Mouse (Mus musculus): ENCODE measurements around the gene Gm16223.

Gm16223 gene

DNA sequence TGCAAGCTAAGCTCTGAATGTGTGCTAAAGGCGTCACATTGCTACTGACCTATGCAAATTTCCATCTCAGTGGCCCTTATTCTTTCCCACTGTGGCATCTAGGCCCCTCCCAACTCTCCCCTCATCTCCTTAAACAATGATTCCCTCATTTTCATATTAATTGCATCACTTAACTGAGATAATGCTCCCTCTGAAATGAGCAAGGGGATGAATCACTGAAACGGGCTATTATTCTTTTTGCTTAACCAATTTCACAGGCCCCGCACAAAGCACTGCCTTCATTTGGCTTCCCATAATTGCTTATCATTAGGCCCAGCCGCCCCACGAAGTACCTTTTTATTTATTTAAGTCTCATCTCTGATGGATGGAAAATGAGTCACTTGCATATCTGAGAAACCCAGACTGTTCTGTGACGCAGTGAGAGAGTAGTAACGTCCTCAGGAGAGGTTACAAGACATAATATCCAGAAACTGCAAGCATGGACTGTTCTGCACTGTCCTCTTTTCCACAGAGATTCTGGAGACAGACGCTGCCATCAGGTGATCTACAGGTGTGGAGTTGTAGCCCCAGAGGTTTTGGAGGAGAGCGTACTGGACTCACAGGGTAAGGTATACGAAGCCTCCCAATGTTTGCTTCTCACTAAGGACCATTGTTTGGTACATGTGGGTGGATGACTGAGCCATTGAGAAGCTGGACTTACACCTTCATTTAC is at the start of gene Gm16223:
Gene Gm16223 (plus strand): TSS at position 485 of the 712 bp plus-strand sequence.
- no peak for DNase-seq (ENCODE audit: low spot score in 2 of 2)

DNA sequence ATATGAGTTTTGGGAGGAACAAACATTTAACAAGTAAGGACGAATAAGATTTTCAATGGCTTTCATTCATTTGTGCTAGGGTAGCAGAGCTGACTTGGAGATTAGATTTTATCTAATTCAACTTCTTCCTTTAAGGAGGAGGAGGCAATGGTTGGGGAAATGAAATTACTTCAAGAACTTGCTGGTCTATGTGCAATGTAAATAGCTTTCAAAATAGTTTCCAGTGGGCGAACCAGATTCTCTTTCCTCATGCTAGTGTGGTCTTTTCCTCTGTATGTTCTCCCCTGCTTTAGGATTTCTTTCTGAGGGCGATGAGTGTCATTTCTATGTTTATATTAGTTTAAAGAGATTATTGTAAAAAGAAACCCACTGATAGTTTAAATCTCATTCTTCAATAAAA is 45.7 kb upstream of the Gm16223 start:
- DNase-seq (ENCODE audit: low spot score in 2 of 2) = no peak

- no peak for DNase-seq (ENCODE audit: low spot score in 2 of 2)
Measured at GRCm38 (mm10) chr5:42023521-42023920, 44.2 kb upstream of the Gm16223 start.

DNA sequence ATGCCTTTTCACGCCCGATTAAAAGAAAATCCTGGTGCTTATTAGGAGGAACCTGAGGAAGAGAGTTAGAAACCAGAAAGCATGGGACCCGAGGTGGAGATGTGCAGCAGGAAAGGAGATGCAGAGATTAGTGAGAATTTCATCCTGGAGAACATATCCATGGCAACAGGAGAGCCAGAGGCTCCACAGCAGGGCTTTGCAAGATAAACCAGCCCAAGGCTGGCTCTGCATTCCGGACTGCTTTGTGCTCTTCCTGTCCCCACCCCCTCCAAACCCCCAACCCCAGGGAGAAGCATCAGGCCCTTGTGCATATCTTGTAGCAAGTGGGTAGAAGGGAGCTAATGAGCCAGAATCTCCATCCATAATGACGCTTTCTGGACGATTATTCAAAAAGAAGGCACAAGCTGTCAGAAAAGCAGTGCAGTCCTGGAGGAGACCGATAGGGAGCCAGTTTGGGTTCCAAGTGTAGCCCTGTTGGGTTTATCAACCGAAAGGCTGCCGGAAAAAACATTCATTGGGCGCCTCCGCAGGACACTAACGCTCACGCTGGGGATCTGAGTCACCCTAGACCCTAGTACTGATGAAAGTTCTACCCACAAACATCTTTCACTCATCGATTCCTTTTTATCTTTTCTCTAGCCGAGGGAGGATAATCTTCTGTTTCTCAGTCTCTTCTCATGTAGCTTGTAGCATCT is 31.2 kb upstream of the Gm16223 start:
- DNase-seq (ENCODE audit: low spot score in 2 of 2) = no peak

DNA sequence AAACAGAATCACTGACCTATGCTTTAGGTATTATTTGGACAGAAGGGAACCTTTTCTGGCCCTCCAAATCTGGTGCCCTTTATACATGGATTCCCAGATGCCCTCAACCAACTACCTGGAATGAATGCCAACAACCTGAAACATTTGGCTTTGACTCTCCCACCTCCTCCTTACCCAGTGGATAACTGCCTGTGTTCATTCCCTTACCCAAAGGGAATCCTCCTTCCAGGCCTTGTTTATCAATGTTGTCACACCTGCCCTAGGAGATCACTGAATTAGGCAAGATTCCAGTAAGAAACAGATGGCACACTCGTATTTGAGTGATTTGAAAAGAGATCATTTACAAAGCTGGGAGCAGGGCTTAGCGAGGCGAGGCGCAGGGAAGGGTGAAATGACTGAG is 13.1 kb upstream of the Gm16223 start:
- DNase-seq (ENCODE audit: low spot score in 2 of 2) = no peak

DNA sequence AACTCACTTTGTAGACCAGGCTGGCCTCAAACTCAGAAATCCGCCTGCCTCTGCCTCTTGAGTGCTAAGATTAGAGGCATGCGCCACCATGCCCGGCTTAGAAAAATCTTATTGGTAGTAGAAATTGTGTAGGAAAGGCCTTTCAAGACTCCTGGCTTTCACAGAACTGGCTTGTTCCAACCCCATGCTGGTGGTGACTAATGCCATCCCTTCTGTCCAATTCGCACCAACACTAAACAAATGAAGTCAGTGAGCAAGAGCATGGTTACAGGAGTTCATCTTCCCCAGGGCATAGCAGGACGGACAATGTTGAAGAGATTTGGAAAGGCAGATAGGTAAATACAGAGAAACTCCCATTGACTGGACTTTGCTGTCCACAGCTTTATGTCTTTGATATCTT is 12.6 kb upstream of the Gm16223 start:
- DNase-seq (ENCODE audit: low spot score in 2 of 2) = no peak

DNA sequence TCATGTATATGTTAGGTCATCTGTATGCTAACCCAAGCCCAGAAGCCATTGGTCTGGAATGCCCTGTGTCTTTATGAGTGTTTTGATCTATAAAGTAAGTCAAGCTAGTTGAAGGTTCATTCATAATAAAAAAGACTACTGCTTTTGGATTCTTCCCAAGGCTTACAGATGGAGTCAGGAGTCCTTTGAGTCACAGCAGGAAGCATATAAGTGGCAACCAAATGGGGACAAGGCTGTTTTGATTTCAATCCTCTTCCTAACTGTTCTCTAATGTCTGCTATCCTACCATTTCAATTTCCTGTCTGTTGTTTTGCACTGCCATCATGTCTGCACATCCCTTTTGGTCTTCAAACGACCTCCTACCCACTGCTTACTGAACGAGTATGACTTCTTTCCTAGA is 2.7 kb upstream of the Gm16223 start:
- DNase-seq (ENCODE audit: low spot score in 2 of 2) = no peak

GRCm38 (mm10) chr5:42067075-42067474 is 685 bp upstream of the Gm16223 start:
- no peak for DNase-seq (ENCODE audit: low spot score in 2 of 2)

DNA sequence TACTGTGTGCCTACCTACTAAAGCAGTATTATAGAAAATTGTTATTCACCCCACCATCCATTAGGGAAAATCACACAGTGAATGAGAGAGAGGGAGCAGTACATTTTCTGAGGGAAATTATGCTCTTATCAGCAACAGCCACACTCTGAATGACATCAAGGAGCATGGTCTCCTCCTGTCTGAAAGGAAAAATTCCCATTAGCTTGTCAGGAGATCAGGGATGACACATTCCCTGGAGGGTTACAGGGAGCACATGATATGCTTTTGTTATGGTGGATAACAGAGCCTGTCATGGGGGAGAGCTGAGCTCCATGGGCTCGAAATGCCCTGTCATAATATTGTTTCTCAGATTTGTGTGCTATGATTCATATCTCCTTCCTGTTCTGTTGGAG is 424 bp downstream of the Gm16223 start:
- DNase-seq (ENCODE audit: low spot score in 2 of 2) = no peak

GRCm38 (mm10) chr5:42116586-42117346 is 49.0 kb downstream of the Gm16223 start:
- no peak for DNase-seq (ENCODE audit: low spot score in 2 of 2)

- no peak for DNase-seq (ENCODE audit: low spot score in 2 of 2)
Measured at GRCm38 (mm10) chr5:42125562-42125961, 57.8 kb downstream of the Gm16223 start.

DNA sequence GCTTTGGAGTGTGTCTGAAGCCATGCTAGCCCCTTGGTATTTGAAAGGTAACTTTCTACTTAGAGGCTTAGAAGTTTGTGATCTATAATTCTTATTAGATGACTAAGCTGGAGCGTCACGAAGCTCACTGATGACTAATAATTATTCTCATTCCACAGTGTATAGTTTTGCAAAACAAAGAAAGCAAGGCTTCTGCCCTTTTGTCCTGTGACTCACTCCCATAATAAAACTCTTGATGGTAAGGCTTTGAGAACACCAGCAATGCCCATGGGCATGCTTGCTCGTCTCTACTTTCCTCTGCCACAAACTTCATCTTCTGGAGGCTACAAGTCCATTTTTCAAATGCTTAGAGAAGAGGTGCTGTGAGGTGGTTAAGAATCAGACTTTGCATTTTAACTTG is 87.9 kb downstream of the Gm16223 start:
- DNase-seq (ENCODE audit: low spot score in 2 of 2) = no peak

- no peak for DNase-seq (ENCODE audit: low spot score in 2 of 2)
Measured at GRCm38 (mm10) chr5:42164731-42165130, 97.0 kb downstream of the Gm16223 start.

DNA sequence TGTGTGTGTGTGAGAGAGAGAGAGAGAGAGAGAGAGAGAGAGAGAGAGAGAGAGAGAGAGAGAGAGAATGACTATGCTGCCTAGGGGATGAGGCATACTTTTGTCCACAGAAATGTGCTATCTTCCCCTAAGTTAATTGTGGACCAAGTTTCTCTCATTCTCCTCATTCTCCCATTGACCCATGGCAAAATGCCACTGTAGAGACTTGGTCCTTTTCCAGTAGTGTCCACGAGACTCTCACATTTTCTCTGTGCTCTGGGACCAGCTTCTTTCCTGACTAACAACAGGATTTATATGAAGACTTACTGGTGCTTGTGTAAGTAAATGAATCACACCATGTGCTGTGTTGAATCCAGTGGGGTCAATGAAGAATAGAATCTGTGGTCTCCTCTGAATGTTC is 98.6 kb downstream of the Gm16223 start:
- DNase-seq (ENCODE audit: low spot score in 2 of 2) = no peak

GRCm38 (mm10) chr5:42168071-42168470 is 100.3 kb downstream of the Gm16223 start:
- no peak for DNase-seq (ENCODE audit: low spot score in 2 of 2)

DNA sequence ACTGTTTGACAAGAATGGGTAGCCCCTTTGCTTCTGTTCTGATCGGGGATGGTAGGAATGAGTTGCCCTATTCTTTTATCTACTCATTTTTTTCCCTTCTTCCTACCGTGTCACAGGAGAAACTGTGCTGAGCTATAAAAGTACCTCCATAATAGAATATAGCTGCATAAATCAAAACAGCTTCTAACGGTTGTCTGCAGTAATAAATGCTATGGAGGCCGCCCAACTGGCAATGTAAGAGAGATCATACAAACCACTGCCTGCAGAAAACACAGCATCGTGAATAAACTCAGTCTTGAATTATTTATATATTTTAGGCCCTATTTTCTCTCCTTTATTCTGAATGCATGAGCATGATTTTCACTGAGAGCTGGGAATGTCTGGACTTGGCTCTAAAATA is 101.0 kb downstream of the Gm16223 start:
- no peak for DNase-seq (ENCODE audit: low spot score in 2 of 2)

DNA sequence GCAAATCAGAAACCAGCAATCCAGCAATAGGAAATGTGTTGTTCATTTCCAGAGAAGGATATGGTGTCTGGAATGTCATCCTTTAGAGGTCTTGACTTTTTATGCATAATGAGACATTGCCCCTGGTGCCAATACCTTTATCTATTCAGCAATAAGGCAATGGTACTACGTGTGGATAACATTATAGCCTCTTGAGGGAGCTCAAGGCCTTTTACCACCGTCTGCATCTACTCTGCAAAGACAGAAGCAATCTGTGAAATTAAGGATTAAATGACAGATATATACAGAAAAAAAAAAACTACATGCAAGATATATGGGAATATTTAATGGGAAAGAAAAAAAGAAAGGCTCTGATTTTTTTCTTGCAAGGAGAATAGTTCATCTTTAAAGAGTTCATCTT is 106.3 kb downstream of the Gm16223 start:
- DNase-seq (ENCODE audit: low spot score in 2 of 2) = no peak

GRCm38 (mm10) chr5:42175424-42175823 is 107.7 kb downstream of the Gm16223 start:
- no peak for DNase-seq (ENCODE audit: low spot score in 2 of 2)

- DNase-seq (ENCODE audit: low spot score in 2 of 2) = no peak
Measured at GRCm38 (mm10) chr5:42198493-42198892, 130.7 kb downstream of the Gm16223 start.

GRCm38 (mm10) chr5:42207456-42208122 is 139.8 kb downstream of the Gm16223 start:
- DNase-seq (ENCODE audit: low spot score in 2 of 2) = no peak

DNA sequence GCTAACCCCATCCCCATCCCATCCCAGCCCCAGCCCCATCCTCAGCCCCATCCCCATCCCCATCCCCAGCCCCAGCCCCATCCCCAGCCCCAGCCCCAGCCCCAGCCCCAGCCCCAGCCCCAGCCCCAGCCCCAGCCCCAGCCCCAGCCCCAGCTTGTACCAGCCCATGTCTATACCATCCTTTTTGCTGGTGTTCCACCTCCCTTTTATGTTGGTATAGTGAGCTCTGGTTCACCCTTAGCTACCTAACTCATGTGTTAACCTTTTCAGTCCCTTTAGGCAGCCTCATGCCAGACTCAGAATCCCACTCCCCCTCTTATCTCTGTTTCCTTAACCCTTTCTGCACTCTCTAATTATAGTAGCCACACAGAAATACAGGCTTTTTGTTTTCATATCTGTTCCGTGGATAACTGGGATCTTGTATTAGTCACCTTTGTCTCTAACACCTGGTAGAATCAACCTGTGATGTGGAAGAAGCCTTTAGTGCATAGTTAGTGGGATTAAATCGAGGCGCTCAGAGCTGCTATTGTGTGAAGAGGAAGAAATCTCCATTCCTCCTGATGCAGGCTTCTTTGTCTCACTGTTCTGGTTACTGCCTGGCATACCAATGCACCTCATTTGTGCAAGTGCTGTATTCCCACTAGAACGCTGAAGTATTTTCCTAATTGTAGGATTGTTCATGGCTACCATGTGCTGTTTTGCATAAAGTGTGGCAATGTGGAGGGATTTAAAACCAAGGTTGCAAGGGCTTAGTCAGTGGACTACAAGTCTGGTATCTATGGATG is 144.0 kb downstream of the Gm16223 start:
- DNase-seq (ENCODE audit: low spot score in 2 of 2) = no peak

Data from urinary bladder, postnatal 4 days (tissue).